Mouse (Mus musculus) thymus, postnatal 36 days (tissue): ENCODE data around the gene Fyb2.

ENCODE experiments used
- DNase-seq, 2 experiments: peaks; one replicate each; pipeline ENCODE4 v3.0.0; 2022; ENCODE audit warnings: mixed read lengths in 2 of 2

Gene Fyb2

GRCm38 (mm10) chr4:104913291-104914129 lies at the start of gene Fyb2:
Fyb2 (plus strand) TSS chr4:104913456.
- DNase-seq: no peak

- DNase-seq: no peak
Measured at GRCm38 (mm10) chr4:104864397-104864796, 48.9 kb upstream of the Fyb2 start.

- no peak for DNase-seq
Measured at GRCm38 (mm10) chr4:104869581-104869980, 43.7 kb upstream of the Fyb2 start.

- DNase-seq: no peak
Measured at GRCm38 (mm10) chr4:104870196-104870595, 43.1 kb upstream of the Fyb2 start.

- no peak for DNase-seq
Measured at GRCm38 (mm10) chr4:104875832-104876231, 37.4 kb upstream of the Fyb2 start.

GRCm38 (mm10) chr4:104876323-104876722 lies 36.9 kb upstream of the Fyb2 start, which contains the start of gene C8a:
C8a (minus strand) TSS chr4:104876398.
- no peak for DNase-seq

GRCm38 (mm10) chr4:104887486-104887885 lies 25.8 kb upstream of the Fyb2 start:
- no peak for DNase-seq

- no peak for DNase-seq
Measured at GRCm38 (mm10) chr4:104888499-104889262, 24.6 kb upstream of the Fyb2 start.

GRCm38 (mm10) chr4:104891708-104892107 lies 21.5 kb upstream of the Fyb2 start:
- no peak for DNase-seq

GRCm38 (mm10) chr4:104893588-104893987 lies 19.7 kb upstream of the Fyb2 start:
- no peak for DNase-seq

- DNase-seq: peak in 1 of 2 experiments; percentile 3
Measured at GRCm38 (mm10) chr4:104894004-104894734, 19.1 kb upstream of the Fyb2 start.

GRCm38 (mm10) chr4:104902836-104903235 lies 10.4 kb upstream of the Fyb2 start:
- no peak for DNase-seq

GRCm38 (mm10) chr4:104905049-104905448 lies 8.2 kb upstream of the Fyb2 start:
- no peak for DNase-seq

- DNase-seq: peak; percentile 26 to 40
Measured at GRCm38 (mm10) chr4:104911685-104912084, 1.6 kb upstream of the Fyb2 start.

GRCm38 (mm10) chr4:104914711-104915247 lies 1.5 kb downstream of the Fyb2 start:
- no peak for DNase-seq

GRCm38 (mm10) chr4:104918017-104918416 lies 4.8 kb downstream of the Fyb2 start:
- DNase-seq: no peak

- no peak for DNase-seq
Measured at GRCm38 (mm10) chr4:104925383-104925782, 12.1 kb downstream of the Fyb2 start.

GRCm38 (mm10) chr4:104929165-104929564 lies 15.9 kb downstream of the Fyb2 start:
- DNase-seq: no peak

GRCm38 (mm10) chr4:104933620-104934019 lies 20.4 kb downstream of the Fyb2 start:
- DNase-seq: no peak

GRCm38 (mm10) chr4:104934997-104935396 lies 21.7 kb downstream of the Fyb2 start:
- no peak for DNase-seq

- no peak for DNase-seq
Measured at GRCm38 (mm10) chr4:104935436-104935835, 22.2 kb downstream of the Fyb2 start.

- DNase-seq: no peak
Measured at GRCm38 (mm10) chr4:104936011-104936410, 22.8 kb downstream of the Fyb2 start.

GRCm38 (mm10) chr4:104939535-104939934 lies 26.3 kb downstream of the Fyb2 start:
- no peak for DNase-seq
